Mouse (Mus musculus) E14TG2a.4 (cell line): Measurements from ENCODE around the gene Grin2b.

Experiments used
- CTCF ChIP-seq: conservative IDR thresholded peaks from 2 replicates; pipeline ENCODE4 v1.5.1; 2014; ENCODE audit warnings: low read length
- NANOG ChIP-seq: IDR thresholded peaks from 2 replicates; pipeline ENCODE4 v1.6.1; 2014; ENCODE audit warnings: borderline replicate concordance, low read length, mixed read lengths

GRCm38 (mm10) chr6:136100241-136100640, 73.1 kb downstream of the Grin2b start:
- no peak for TF ChIP-seq CTCF
- TF ChIP-seq NANOG, result no peak
